Mouse (Mus musculus) monocyte, adult 5-6 weeks (primary cell): ENCODE measurements around the gene Rhbdd1. TPM values are rescaled to one million over a fixed set of nuclear protein-coding genes. Genes with fewer than 3 reads are reported as not detected.

ENCODE experiments used
- ATAC-seq: fragments of 153-309, 156-312 bp; replicated peaks from 2 replicates; pipeline ENCODE4 v1.8.0; 2017; ENCODE audit warnings: mild to moderate bottlenecking; ENCODE audit not compliant: low TSS enrichment, insufficient number of reproducible peaks, severe bottlenecking, poor library complexity, low FRiP score
- total RNA-seq: library from RNA; stranded (forward); fragments of 200-1000, 200-491, 200-594 nt; gene quantifications from 3 replicates; pipeline ENCODE4 v1.2.3, GENCODE M21; 2017

The Rhbdd1 gene
- total RNA-seq, 1 experiment from 2014 or later = 20.5 TPM

- no peak for ATAC-seq
Measured at GRCm38 (mm10) chr1:82290723-82291150, 25.5 kb upstream of the Rhbdd1 start.

GRCm38 (mm10) chr1:82291151-82291797 is 25.0 kb upstream of the Rhbdd1 start, which contains the start of gene Irs1:
Gene Irs1, minus strand, starts transcription at chr1:82291416.
- ATAC-seq = no peak

GRCm38 (mm10) chr1:82291930-82292712 is 24.1 kb upstream of the Rhbdd1 start:
- no peak for ATAC-seq

DNA sequence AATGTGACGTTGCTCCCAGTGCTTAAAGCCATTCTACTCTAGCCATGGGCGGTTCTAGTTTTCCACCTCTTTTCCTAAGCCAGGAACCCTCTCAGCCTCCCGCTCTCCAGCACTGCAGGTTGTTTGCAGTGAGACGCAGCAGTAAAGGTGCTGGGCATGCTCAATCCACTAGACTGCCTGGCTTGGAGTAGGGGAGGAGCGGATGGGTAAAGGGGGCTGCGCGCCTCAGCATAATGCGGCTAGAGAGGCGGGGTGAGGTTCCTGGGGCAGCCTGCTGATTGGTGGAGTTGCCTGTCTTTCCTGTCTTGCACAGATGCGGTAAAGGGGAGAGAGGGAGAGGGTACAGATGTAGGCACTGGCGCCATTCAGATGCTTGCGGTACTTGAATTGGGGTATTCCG is 23.5 kb upstream of the Rhbdd1 start:
- ATAC-seq = no peak

DNA sequence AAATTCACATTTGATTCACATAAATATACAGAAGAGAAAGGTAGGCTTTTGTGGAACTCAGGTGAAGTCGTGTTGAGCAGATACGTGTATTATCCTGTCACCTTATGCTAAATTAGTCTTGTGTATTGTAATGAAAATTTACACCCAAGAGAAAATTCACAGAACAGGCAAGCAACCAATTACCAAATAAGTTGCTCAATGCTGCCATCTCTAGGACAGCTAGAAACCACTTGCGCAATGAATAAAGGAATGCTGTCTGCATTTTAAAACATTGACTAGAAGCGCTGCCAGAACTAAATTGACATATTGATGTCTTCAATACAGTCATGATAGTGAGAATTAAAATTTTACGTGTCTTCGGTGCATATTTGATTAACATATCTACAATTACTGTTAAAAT is 22.1 kb upstream of the Rhbdd1 start:
- ATAC-seq = no peak

DNA sequence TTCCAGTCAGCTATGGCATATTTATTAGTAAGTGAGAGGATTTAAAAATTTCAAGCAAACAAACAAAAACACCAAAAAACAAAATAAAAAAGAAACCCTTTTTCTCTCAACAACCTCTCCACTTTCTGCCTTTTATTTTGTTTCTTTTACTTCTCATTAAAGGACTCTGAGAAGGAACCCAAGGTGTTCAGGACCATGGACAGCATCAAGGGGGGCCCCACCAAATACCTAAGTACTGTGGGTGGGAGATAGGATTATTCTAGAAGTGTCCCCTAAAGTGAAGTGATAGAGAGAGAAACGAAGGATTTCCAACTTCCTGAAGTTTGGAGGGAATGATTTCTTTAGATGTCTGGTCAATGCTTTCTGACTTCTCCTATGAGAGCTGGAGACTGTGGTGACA is 17.7 kb upstream of the Rhbdd1 start:
- ATAC-seq = no peak

DNA sequence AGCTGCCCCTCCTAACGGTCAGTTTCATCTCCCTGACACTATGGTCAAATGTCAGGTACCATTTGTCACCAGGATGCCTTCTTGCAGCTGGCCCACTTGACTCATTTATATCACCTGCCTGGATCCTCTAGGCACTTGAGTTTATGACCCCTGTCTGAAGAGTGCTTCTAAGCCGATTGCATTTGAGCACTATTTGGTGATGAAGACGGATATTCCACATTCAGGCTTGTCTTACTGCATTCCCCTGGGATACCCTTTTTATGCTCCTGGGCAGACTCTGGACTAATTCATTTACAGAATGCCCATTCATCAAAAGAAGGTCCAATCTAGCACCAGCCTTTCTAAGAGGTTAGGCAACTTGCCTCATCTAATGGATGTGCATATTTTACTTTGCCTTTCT is 11.8 kb upstream of the Rhbdd1 start:
- ATAC-seq = no peak

DNA sequence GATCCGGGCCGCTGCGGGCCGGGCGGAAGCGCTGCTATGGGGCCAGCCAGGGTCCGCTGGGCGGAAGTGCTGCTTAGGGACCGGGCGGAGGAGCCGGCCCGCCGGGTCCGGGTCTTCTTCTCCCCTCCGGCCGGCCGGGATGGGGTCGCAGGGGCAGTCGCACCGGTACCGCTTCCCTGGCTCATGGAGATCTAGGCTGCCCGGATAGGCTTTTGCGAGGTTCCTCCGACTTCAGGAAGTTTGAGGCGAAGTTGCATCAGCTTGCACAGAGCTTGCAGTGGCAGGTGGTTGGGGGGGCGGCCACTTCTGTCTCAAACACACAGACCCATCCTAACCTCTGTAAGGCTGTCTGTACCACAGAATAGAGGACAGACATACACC is 484 bp downstream of the Rhbdd1 start:
- ATAC-seq = peak; percentile 42

DNA sequence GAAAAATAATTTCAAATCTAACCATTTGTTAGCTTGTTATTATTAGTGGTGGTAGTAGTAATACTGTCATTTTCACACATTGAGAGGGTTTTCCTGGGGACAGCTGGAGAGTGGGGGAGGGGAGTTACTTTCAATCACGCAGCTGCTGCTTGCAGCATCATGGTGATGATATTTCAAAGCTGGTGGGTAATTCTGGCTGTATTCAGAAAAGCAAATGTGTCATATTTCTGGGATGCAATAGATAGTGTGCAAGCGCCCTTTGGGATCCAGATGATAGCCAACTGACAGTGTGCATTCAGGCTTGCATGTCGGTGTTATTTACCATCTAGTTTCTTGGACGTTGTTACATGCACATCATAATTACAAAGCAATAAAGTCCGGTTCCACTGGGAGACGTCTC is 4.2 kb downstream of the Rhbdd1 start:
- ATAC-seq = no peak

DNA sequence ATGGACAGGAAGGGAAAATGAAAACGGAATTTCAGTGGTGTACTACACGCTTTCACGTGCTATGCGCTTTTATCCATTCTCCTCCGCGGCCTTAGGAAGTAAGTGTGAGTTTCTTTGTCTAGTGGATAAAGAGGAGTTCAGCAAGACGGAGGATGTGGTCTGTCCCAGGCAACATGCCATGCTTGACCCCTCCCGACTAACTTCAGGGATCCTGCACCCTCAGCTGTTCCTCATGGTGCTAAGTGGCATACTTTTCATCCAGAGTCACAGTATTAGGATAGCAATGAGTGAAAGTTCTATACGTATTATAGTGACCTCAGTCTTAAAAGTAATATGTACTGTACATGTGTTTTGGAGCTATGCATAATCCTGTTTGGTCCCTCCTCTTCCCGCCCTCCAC is 4.6 kb downstream of the Rhbdd1 start:
- no peak for ATAC-seq

GRCm38 (mm10) chr1:82321441-82321840 is 5.2 kb downstream of the Rhbdd1 start:
- no peak for ATAC-seq

- no peak for ATAC-seq
Measured at GRCm38 (mm10) chr1:82324131-82324785, 8.0 kb downstream of the Rhbdd1 start.

GRCm38 (mm10) chr1:82326120-82326519 is 9.9 kb downstream of the Rhbdd1 start:
- no peak for ATAC-seq

GRCm38 (mm10) chr1:82328033-82328775 is 12.0 kb downstream of the Rhbdd1 start:
- ATAC-seq = no peak

GRCm38 (mm10) chr1:82329237-82329953 is 13.1 kb downstream of the Rhbdd1 start:
- ATAC-seq = no peak

- no peak for ATAC-seq
Measured at GRCm38 (mm10) chr1:82329954-82330247, 13.6 kb downstream of the Rhbdd1 start.

DNA sequence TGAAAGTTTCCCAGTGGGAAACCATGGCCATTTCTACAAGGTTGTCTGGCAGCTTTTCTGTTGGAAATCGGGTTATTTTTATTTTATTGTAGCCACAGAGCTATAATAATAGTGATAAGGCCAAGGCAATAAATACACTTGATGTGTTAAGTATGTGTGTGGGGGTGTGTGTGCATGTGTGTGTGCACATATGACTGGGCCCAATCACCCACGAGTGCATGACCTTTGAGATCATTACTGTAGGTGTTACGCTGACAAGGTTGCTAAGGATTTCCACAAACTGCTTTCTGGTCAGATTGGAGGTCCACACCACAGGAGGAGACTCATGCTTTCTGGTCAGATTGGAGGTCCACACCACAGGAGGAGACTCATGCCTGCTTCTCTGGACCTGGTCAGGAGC is 18.3 kb downstream of the Rhbdd1 start:
- ATAC-seq = no peak

- no peak for ATAC-seq
Measured at GRCm38 (mm10) chr1:82353089-82353488, 36.8 kb downstream of the Rhbdd1 start.

DNA sequence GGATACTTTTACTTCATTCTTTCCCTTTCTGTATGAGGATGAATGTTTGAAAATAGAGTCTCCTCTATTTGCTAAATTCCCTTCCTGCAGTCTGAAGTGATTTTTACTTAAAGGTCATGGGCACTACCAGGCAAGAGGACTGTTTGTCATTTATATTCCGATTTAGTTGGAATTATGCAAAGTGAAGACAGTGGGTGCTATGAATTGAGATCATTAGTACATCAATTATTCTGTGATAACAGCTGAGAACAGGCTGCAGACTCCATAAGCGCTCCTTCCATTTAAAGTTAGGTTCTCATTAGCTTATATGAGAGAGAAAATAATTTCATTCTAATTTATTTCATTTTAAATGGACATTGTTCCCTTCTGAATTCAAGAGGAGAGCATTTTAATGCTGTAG is 37.5 kb downstream of the Rhbdd1 start:
- ATAC-seq = no peak
